Comparison of ENCODE assay signal across 13 mouse cellular contexts in the genomic region with DNA sequence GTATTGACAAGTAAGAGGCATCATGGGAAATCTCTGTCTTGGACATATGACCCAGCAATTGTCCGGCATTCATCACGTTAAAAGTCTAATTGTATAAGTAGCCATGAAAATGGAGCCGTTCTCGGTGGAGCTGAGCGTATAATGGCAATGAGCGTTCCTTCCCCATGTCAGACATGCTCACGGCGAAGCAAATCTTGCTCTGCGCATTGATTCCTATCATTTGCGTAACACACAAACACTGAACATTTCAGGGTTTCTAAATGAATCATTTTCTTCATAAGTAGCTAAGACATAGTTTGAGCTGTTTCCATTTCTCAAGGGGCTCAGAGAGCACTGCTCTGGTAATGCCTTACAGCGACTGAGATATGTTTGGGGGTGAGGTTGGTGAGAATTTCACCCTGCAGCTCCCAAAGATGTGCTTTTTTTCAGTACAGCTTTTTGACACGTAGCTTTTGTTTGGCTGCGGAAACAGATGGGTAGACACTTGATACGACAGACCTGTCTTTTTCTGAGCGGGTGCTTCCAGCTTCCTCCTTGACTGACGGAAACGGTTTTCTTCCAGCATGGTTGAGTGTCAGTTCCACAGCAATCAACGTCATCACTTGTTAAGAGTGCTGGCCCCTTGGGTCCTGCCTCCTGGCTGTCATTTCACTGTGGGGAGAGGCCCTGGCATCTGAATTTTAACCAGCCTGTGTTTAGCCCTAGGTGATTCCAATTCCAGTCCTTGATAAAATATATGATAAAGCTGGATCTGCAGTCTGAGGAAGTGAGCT.
DNase-seq lines count a peak whose midpoint lies in the region; ATAC-seq lines count a peak whose summit lies in the region.
"Had no signal": no experiment of that assay in that cellular context is flagged by ENCODE, and none has a peak within 500 bp of the region (broad histone marks: within the 10 kb centered on the region; RNA-seq: fewer than 3 reads in every experiment).

No protein-coding gene starts in this region.

- H3K4me1 ChIP-seq in forebrain, embryonic 13.5 days, result peaks cover 22% of the 10 kb centered on the region; the same call in 1 of the 2 replicates
- 0 out of 2 replicates have a peak, but pooled peaks cover 2% of the 10 kb centered on the region for H3K4me1 ChIP-seq in forebrain, embryonic 11.5 days (replicated peaks; ENCODE audit: control insufficient read depth, insufficient read depth, low read length)
- peaks cover 24% of the 10 kb centered on the region for H3K4me1 ChIP-seq in hindbrain, embryonic 10.5 days (replicated peaks)
- peaks cover 10% of the 10 kb centered on the region; the same call in 1 of the 2 replicates for H3K4me1 ChIP-seq in midbrain, embryonic 16.5 days (ENCODE audit: control insufficient read depth, insufficient read depth, low read length)

- no peak for DNase-seq in forebrain, embryonic 11.5 days (ENCODE audit: low spot score)
- peak; percentile 35 for DNase-seq in brain, adult 2 months (ENCODE audit: low read depth, low spot score)
- DNase-seq in hindbrain, embryonic 10.5 days (ENCODE audit: low spot score), result peak; percentile 14
- DNase-seq in spleen, postnatal 4 days (ENCODE audit: low spot score in 2 of 2), result no peak
- DNase-seq in left cerebral cortex, postnatal 25 days (ENCODE audit: low spot score in 2 of 2), result no peak
- DNase-seq: heart, adult 2 months; heart, postnatal 4 days; layer of hippocampus, adult 9-11 months; lung, adult 18-20 months had no signal

- H3K9me3 ChIP-seq in forebrain, embryonic 13.5 days (replicated peaks), result no peaks in the 10 kb centered on the region
- H3K9me3 ChIP-seq in forebrain, embryonic 11.5 days (ENCODE audit: control insufficient read depth, low read length), result no peaks in the 10 kb centered on the region
- no peaks in the 10 kb centered on the region for H3K9me3 ChIP-seq in hindbrain, embryonic 10.5 days
- no peaks in the 10 kb centered on the region for H3K9me3 ChIP-seq in midbrain, embryonic 16.5 days (replicated peaks; ENCODE audit: control insufficient read depth, low read length, poor library complexity, severe bottlenecking)
- H3K9me3 ChIP-seq: limb, embryonic 13.5 days had no signal

- WGBS in forebrain, embryonic 13.5 days, result 68% methylated on average over 18 of the region's 18 CpGs
- 83% methylated on average over 18 of the region's 18 CpGs for whole genome bisulfite sequencing in forebrain, embryonic 11.5 days
- WGBS in hindbrain, embryonic 10.5 days, result 66% methylated on average over 18 of the region's 18 CpGs
- 53% methylated on average over 18 of the region's 18 CpGs for WGBS in midbrain, embryonic 16.5 days

- peaks cover 37% of the 10 kb centered on the region for H3K27me3 ChIP-seq in forebrain, embryonic 13.5 days
- peaks cover 3% of the 10 kb centered on the region for H3K27me3 ChIP-seq in forebrain, embryonic 11.5 days (ENCODE audit: control insufficient read depth, insufficient read depth, low read length)
- no peaks in the 10 kb centered on the region for H3K27me3 ChIP-seq in hindbrain, embryonic 10.5 days (ENCODE audit: insufficient read depth, poor library complexity, severe bottlenecking)
- H3K27me3 ChIP-seq in midbrain, embryonic 16.5 days (ENCODE audit: control insufficient read depth, insufficient read depth, low read depth, low read length), result no peaks in the 10 kb centered on the region
- H3K27me3 ChIP-seq: limb, embryonic 13.5 days had no signal

- H3K4me2 ChIP-seq in forebrain, embryonic 13.5 days, result no peak overlapping the region
- no peak overlapping the region for H3K4me2 ChIP-seq in forebrain, embryonic 11.5 days (ENCODE audit: low read depth, low read length, severe bottlenecking)
- no peak overlapping the region for H3K4me2 ChIP-seq in midbrain, embryonic 16.5 days (ENCODE audit: low read length)
- H3K4me2 ChIP-seq: limb, embryonic 13.5 days had no signal

- peak; percentile 48; the same call in 1 of the 2 replicates for ATAC-seq in forebrain, embryonic 13.5 days
- ATAC-seq in forebrain, embryonic 11.5 days (replicated peaks; ENCODE audit: low FRiP score), result no peak
- peak; percentile 51; the same call in 1 of the 2 replicates for ATAC-seq in midbrain, embryonic 16.5 days
- no peak for ATAC-seq in megakaryocyte, adult 5-6 weeks (ENCODE audit: poor library complexity, severe bottlenecking)

- intact Hi-C loops in left cerebral cortex, postnatal 25 days (cut with DNase I), result no loop called here

- no peak overlapping the region for H3K4me3 ChIP-seq in forebrain, embryonic 13.5 days
- H3K4me3 ChIP-seq in forebrain, embryonic 11.5 days (ENCODE audit: low read depth, low read length), result no peak overlapping the region
- no peak overlapping the region for H3K4me3 ChIP-seq in hindbrain, embryonic 10.5 days
- H3K4me3 ChIP-seq in midbrain, embryonic 16.5 days (ENCODE audit: low read depth, low read length), result no peak overlapping the region
- H3K4me3 ChIP-seq: heart, adult 2 months; limb, embryonic 13.5 days had no signal

- H3K27ac ChIP-seq in forebrain, embryonic 13.5 days, result peak overlapping the region; percentile 51
- no peak overlapping the region for H3K27ac ChIP-seq in forebrain, embryonic 11.5 days (ENCODE audit: low read depth, low read length)
- no peak overlapping the region for H3K27ac ChIP-seq in hindbrain, embryonic 10.5 days
- H3K27ac ChIP-seq in midbrain, embryonic 16.5 days (ENCODE audit: low read length), result peak overlapping the region; percentile 7; the same call in 1 of the 2 replicates
- H3K27ac ChIP-seq: heart, adult 2 months; limb, embryonic 13.5 days had no signal

- H3K36me3 ChIP-seq in forebrain, embryonic 13.5 days (ENCODE audit: poor library complexity, severe bottlenecking), result no peaks in the 10 kb centered on the region
- H3K36me3 ChIP-seq in forebrain, embryonic 11.5 days (ENCODE audit: control insufficient read depth, insufficient read depth, low read length), result no peaks in the 10 kb centered on the region
- H3K36me3 ChIP-seq in hindbrain, embryonic 10.5 days, result no peaks in the 10 kb centered on the region
- no peaks in the 10 kb centered on the region for H3K36me3 ChIP-seq in midbrain, embryonic 16.5 days (ENCODE audit: control insufficient read depth, insufficient read depth, low read length)
- H3K36me3 ChIP-seq: limb, embryonic 13.5 days had no signal

- H3K9ac ChIP-seq in forebrain, embryonic 13.5 days, result no peak overlapping the region
- H3K9ac ChIP-seq in forebrain, embryonic 11.5 days (ENCODE audit: low read length), result no peak overlapping the region
- H3K9ac ChIP-seq in midbrain, embryonic 16.5 days (ENCODE audit: low read depth, low read length), result no peak overlapping the region
- H3K9ac ChIP-seq: limb, embryonic 13.5 days had no signal

Comparison
In these comparisons a context has a peak if more than half of its experiments do, and no peak if none do; other contexts are left out.
1. ATAC-seq: peak in forebrain, embryonic 13.5 days (single experiment) and midbrain, embryonic 16.5 days (single experiment); none in forebrain, embryonic 11.5 days (single experiment) and megakaryocyte, adult 5-6 weeks (single experiment).
2. H3K27ac ChIP-seq: peak in forebrain, embryonic 13.5 days (single experiment) and midbrain, embryonic 16.5 days (single experiment); none in forebrain, embryonic 11.5 days (single experiment) and hindbrain, embryonic 10.5 days (single experiment).
3. DNase-seq: peak in brain, adult 2 months (single experiment) and hindbrain, embryonic 10.5 days (single experiment); none in forebrain, embryonic 11.5 days (single experiment), spleen, postnatal 4 days (0 of 2) and left cerebral cortex, postnatal 25 days (0 of 2).